Mouse (Mus musculus) heart, adult 18-20 months (tissue): ENCODE data around the gene Tatdn3. TPM values are rescaled to one million over a fixed set of nuclear protein-coding genes. Genes with fewer than 3 reads are reported as not detected.

ENCODE experiments used
- DNase-seq, 2 experiments: peaks; one replicate each; pipeline ENCODE4 v3.0.0; 2021 to 2022; ENCODE audit warnings: mixed read lengths in 1 of 2
- total RNA-seq, 2 experiments: library from RNA; stranded (reverse); gene quantifications; 2 replicates each; pipeline ENCODE4 v1.2.3; 2021

Gene Tatdn3
- total RNA-seq, 2 experiments from 2014 or later = 11.0 TPM

GRCm38 (mm10) chr1:191075199-191075883 lies 12.6 kb upstream of the Tatdn3 start:
- DNase-seq = peak; percentile 78 to 80

DNA sequence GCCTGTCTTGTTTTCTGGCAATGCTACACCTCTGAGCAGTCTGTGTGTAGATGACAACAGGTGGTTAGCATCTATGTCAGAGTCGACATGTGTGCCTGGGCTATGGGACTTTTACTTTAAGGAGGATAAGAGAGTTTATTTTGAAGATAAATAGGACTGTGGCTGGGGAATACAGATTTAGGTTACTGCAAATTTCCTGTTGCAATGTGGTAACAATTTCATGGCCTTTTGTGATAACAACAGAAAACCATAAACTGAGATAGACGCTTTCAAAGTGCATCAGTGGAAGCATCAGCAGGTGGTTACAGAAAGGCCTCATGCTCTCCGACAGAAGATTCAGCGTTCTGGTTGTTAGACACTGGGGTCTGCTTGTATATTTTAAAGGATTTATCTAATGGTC lies 10.8 kb upstream of the Tatdn3 start:
- DNase-seq = no peak

DNA sequence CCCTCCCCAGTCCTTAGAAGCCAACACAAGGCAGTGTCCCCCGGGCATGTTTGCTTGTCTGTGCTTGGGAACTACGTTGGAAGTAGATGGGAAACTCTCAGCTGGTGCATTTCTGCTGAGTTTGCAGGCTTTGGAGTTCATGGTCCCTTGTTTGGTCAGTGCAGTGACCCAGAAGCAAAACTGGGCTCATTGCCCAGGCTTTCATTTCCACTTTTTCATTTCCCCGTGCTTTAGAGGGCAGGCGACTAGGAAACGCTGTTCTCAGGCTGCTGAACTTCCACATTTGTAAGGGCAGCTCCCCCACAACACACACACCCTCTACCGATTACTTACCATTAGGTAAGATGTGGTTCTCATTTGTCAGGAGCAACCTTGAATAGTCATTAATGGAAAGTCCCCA lies 10.3 kb upstream of the Tatdn3 start:
- peak; percentile 51 to 86 for DNase-seq

DNA sequence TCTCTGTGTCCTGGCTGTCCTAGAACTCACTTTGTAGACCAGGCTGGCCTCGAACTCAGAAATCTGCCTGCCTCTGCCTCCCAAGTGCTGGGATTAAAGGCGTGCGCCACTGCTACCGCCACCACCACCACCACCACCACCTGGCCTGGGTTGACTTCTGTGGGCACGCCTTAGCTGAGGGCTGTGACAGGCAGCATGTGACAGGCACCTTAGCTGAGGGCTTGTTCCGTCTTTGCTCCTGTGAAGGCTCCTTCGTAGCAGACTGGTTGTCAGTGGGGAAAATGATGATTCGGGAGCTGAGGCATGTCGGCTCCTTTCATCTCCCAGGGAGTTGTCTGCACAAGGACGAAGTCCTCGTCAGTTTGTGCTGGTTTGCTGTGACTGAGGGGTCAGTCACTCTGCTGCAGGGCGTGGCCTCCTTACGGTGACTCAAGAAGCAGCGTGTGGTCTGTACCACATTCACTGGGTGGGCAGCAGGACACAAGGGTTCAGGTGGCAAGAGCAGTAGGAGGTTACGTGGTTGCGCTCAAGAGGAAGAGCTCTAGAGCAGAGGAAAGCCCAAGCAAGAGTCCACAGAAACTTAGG lies 9.7 kb upstream of the Tatdn3 start:
- no peak for DNase-seq

- DNase-seq = peak in 1 of 2 experiments; percentile 47
These were observed 8.9 kb upstream of the Tatdn3 start for GRCm38 (mm10) chr1:191071613-191072012.

- no peak for DNase-seq
These were observed 7.5 kb upstream of the Tatdn3 start for GRCm38 (mm10) chr1:191070259-191070658.

- no peak for DNase-seq
These were observed 5.6 kb upstream of the Tatdn3 start for GRCm38 (mm10) chr1:191068377-191068776.

DNA sequence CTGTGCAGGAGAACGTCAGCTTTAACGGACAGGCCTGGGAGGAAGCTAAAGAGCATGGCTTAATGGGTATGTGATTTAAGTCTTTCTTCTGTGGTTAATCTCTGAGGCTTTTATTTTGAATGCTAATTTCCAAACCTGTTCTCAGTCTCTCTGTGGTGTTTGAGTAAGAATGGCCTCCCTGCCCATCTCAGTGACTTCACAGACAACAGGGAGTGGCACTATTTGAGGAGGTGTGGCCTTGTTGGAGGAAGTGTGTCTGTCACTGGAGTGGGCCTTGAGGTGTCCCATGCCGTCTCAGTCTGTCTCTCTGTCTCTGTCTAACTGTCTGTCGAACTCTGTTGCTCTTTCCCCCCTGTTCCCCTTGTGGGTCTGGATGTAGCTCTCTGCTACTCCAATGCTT lies 2.5 kb upstream of the Tatdn3 start:
- no peak for DNase-seq

GRCm38 (mm10) chr1:191064535-191064934 lies 1.8 kb upstream of the Tatdn3 start:
- DNase-seq = no peak

- no peak for DNase-seq
These were observed 968 bp upstream of the Tatdn3 start for GRCm38 (mm10) chr1:191063700-191064099.

DNA sequence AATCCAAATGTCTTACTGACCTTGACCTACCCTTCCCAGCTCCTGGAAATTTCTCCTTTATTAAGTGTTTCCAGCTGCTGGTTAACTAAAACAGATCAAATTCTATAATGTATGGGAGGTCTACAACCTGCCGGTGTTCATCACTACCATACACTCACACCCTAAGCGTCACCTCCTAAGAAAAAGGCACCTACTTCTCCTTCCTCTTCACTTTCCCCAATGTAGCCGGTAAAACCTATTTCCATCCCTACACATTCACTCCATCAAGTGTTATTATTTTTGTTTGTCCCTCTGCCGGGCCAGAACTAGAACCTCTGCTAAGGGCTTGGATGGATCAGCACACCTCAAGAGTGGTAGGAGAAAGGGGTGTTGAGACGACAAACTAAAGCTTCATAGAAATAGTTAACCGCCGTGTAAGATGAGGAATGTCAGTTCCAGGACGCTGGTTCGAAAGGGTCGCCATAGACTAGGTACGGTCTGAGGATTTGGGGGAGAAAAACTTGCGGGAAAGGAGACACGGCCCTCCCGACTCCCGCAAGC lies 421 bp downstream of the Tatdn3 start:
- no peak for DNase-seq

- no peak for DNase-seq
These were observed 5.3 kb downstream of the Tatdn3 start for GRCm38 (mm10) chr1:191057461-191057860.

GRCm38 (mm10) chr1:191055533-191055873 lies 7.2 kb downstream of the Tatdn3 start:
- DNase-seq = no peak

GRCm38 (mm10) chr1:191054870-191055532 lies 7.7 kb downstream of the Tatdn3 start:
- DNase-seq = no peak

- no peak for DNase-seq
These were observed 9.2 kb downstream of the Tatdn3 start for GRCm38 (mm10) chr1:191053555-191053954.

DNA sequence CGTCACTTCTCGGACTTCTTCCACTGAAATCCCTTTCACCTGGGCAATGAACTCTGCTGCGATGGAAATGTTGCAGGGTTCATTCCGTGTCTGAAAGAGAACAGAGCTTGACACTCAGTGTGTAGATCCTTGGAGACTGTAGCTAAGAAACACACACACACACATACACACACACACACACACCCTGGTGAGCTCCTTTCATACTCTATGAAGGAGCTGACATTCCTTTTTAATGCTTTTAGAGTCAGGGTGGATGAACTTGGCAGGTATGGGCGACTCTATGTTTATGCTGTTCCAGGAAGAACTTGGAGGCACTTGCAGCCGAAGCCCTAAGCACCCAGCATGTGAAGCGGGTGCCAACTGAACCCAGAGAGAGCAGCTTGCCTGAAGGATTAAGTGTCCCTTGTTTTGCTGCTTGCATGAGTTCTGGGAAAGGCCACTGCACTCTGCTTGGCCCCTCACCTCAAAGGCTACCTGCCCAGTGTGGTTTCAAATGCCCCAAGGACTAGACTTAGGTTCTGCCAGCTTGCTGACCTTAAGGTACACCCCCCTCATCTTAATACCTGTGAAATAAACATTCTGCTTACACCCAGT lies 16.4 kb downstream of the Tatdn3 start:
- DNase-seq = no peak

GRCm38 (mm10) chr1:191045264-191045663 lies 17.5 kb downstream of the Tatdn3 start:
- DNase-seq = no peak

DNA sequence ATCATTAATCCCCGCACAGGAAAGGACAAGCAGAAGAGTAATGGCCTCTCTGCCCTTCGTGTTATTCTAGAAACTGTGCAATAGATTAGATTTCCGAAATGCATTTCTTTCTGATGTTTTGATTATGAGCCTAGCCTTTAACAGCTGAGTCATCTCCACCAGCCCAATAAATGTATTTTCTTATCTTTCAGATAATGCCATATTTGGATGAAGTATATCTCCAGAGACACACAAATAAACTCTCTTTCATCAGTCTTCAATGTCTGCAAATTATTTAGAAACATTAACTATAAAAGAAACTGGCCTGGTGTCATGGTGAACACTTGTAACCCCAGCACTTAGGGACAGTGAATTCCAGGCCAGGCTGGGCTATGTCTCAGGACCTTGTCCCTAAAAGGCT lies 20.0 kb downstream of the Tatdn3 start:
- DNase-seq = no peak

- no peak for DNase-seq
These were observed 20.6 kb downstream of the Tatdn3 start for GRCm38 (mm10) chr1:191042106-191042505.

GRCm38 (mm10) chr1:191041352-191041751 lies 21.4 kb downstream of the Tatdn3 start:
- DNase-seq = no peak

GRCm38 (mm10) chr1:191037999-191038398 lies 24.7 kb downstream of the Tatdn3 start:
- no peak for DNase-seq

GRCm38 (mm10) chr1:191036554-191037334 lies 26.0 kb downstream of the Tatdn3 start, which contains the start of gene Spata45:
Gene Spata45 (plus strand): TSS chr1:191036639.
- no peak for DNase-seq
